Mouse (Mus musculus) ovary, adult 18-20 months (tissue): ENCODE measurements around the gene Neu4.
"Not testable (repeated sequence)": the region's sequence is repeated elsewhere in the genome, so short reads cannot be mapped to it uniquely, and the experiment has no call there.

Experiments
- DNase-seq: peaks from one replicate; pipeline ENCODE4 v3.0.0; 2022; ENCODE audit warnings: low spot score, mixed read lengths

The Neu4 gene

DNA sequence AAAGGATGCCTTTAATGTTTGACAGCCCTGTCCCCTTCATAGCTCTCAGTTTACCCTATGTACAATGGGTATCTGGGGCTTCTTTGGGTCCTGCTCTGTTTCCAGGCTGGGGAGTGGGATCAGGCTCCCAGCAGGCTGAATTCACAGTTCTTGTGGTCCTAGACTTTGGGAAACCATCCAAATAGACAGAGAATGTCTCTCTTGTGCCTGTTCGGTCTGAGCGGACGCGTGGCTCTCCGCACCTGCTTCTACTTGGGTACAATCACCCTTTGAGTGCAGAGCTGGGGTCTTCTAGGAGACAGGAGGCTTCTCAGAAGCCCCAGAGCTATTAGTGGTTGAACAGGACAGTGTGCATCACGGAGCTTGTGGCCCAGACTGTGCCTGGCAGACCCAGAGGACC, at the start of gene Neu4:
TSS of gene Neu4 (plus strand) at position 301 of the 400 bp plus-strand sequence.
- DNase-seq, result no peak

GRCm38 (mm10) chr1:93970797-93971196, 49.5 kb upstream of the Neu4 start:
- not testable (repeated sequence) for DNase-seq

GRCm38 (mm10) chr1:93975764-93976163, 44.5 kb upstream of the Neu4 start:
- not testable (repeated sequence) for DNase-seq

DNA sequence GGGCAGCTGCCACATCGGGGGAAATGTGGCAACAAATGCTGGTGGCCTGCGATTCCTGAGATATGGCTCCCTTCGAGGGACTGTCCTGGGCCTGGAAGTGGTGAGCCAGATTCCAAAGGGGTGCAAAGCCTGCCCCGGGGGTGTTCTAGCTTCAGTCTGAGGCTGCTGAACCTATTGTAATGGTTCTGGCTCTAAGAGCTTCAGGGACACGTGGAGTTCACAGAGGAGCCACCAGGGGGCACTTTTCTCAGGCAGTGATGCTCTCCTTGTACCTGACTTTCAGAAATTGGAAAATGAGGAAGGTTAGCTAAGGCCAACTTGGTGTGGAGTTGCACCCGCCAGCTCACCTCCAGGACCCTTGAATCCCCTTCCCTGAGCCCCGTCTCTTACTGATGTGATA, 42.0 kb upstream of the Neu4 start:
- DNase-seq, result not testable (repeated sequence)

GRCm38 (mm10) chr1:93980932-93981331, 39.3 kb upstream of the Neu4 start:
- DNase-seq, result not testable (repeated sequence)

GRCm38 (mm10) chr1:93986167-93986566, 34.1 kb upstream of the Neu4 start:
- no peak for DNase-seq

GRCm38 (mm10) chr1:93988786-93989185, 31.5 kb upstream of the Neu4 start:
- no peak for DNase-seq

GRCm38 (mm10) chr1:93990209-93990608, 30.0 kb upstream of the Neu4 start, which contains the start of gene Gal3st2c:
Gene Gal3st2c, plus strand, starts transcription at chr1:93990509.
- not testable (repeated sequence) for DNase-seq

GRCm38 (mm10) chr1:93991068-93991467, 29.2 kb upstream of the Neu4 start:
- DNase-seq, result not testable (repeated sequence)

GRCm38 (mm10) chr1:93991491-93991890, 28.8 kb upstream of the Neu4 start:
- not testable (repeated sequence) for DNase-seq

DNA sequence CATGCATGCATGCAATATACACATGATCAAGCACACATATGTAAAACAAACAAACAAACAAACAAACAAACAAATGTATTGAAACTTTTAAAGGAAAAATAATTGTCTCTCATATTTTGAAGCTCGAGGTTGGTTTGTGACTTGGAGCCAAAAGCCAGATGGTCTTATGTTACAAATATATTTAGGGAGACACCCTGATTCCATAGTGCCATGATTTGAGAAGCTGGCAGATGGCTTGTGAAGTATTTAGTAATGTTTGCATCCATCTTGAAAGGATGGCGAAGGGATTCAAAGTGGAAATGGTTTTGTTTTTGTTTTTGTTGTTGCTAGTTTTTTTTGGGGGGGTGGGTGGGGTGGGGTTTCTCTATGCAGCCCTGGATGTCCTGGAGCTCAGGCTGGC, 19.2 kb upstream of the Neu4 start:
- no peak for DNase-seq

- not testable (repeated sequence) for DNase-seq
Observed at GRCm38 (mm10) chr1:94005954-94006506, 14.2 kb upstream of the Neu4 start.

- not testable (repeated sequence) for DNase-seq
Observed at GRCm38 (mm10) chr1:94008826-94009225, 11.4 kb upstream of the Neu4 start.

GRCm38 (mm10) chr1:94011643-94012042, 8.6 kb upstream of the Neu4 start:
- no peak for DNase-seq

- DNase-seq, result no peak
Observed at GRCm38 (mm10) chr1:94027506-94028108, 7.4 kb downstream of the Neu4 start.

DNA sequence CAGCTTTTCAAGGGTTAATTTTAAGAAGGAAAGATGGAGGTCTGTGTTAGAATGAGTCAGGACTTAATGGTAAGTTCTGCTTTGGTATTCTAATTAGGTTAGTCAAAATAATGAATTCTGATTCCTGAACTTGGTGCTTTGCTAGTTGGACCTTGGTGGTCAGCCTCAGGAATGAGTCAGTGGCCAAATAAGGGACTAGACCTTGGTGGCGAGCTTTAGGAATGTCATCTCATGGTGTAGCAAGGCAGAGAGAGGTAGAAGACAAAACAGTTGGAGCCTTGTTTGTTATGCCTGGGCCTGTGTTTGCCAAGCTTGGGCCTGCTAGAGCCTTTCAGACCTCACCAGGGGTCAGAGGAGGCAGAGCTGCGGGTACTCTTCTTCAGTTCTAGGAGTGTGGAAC, 8.5 kb downstream of the Neu4 start:
- DNase-seq, result peak; percentile 62

- no peak for DNase-seq
Observed at GRCm38 (mm10) chr1:94033075-94033602, 12.9 kb downstream of the Neu4 start.

GRCm38 (mm10) chr1:94034984-94035743, 14.9 kb downstream of the Neu4 start:
- DNase-seq, result peak; percentile 79

- no peak for DNase-seq
Observed at GRCm38 (mm10) chr1:94040391-94040790, 20.1 kb downstream of the Neu4 start.

- DNase-seq, result no peak
Observed at GRCm38 (mm10) chr1:94045559-94045958, 25.3 kb downstream of the Neu4 start.

- no peak for DNase-seq
Observed at GRCm38 (mm10) chr1:94046544-94046943, 26.3 kb downstream of the Neu4 start.

- DNase-seq, result no peak
Observed at GRCm38 (mm10) chr1:94051104-94051503, 30.9 kb downstream of the Neu4 start.

DNA sequence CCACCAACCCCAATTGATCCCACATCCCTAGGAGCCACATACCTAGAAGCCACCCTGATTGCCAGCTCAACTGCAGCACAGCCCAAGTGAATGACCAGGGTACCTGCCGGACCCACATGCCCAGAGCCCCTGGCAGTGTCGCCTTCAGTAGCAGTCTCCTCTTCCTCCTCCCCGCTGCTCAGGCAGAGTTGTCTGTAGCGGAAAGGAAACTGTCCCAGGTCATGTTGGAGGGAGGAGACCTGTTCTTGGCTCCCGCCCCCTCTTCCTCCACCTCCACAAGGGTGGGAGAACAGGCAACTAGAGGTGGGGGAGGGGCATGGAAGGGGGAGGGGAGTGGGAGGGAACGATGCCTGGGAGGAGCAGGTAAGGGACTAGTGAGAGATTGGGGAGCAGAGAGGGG, 32.1 kb downstream of the Neu4 start, which contains the start of gene Pdcd1:
TSS of gene Pdcd1 (minus strand) at position 181 of the 400 bp plus-strand sequence.
- no peak for DNase-seq
